Mouse (Mus musculus) forebrain, embryonic 12.5 days (tissue): ENCODE measurements around the gene Vps45. TPM values are rescaled to one million over a fixed set of nuclear protein-coding genes. Genes with fewer than 3 reads are reported as not detected.
"Not testable (repeated sequence)": the region's sequence is repeated elsewhere in the genome, so short reads cannot be mapped to it uniquely, and the experiment has no call there.

Experiments used
- ATAC-seq: fragments of 200-750 bp; cut with Nextera tagmentation; 2 replicates; pipeline ENCODE4 v1.8.0; 2017; ENCODE audit warnings: moderate TSS enrichment; ENCODE audit not compliant: low FRiP score
- H3K27ac ChIP-seq: fragments of 300-500 bp; sonication (generic); 2 replicates; pipeline ENCODE4 v1.5.1; 2016; ENCODE audit warnings: mild to moderate bottlenecking
- H3K27me3 ChIP-seq: fragments of 300-500 bp; sonication (generic); 2 replicates; pipeline ENCODE4 v1.6.1; 2016; ENCODE audit warnings: mild to moderate bottlenecking
- H3K36me3 ChIP-seq: fragments of 300-500 bp; sonication (generic); replicated peaks from 2 replicates; pipeline ENCODE4 v1.6.1; 2016; ENCODE audit warnings: mild to moderate bottlenecking
- H3K4me1 ChIP-seq: fragments of 300-500 bp; sonication (generic); 2 replicates; pipeline ENCODE4 v1.6.1; 2016
- H3K4me2 ChIP-seq: fragments of 300-500 bp; sonication (generic); 2 replicates; pipeline ENCODE4 v1.6.1; 2016; ENCODE audit warnings: mild to moderate bottlenecking, moderate library complexity
- H3K4me3 ChIP-seq: fragments of 300-500 bp; sonication (generic); replicated peaks from 2 replicates; pipeline ENCODE4 v1.5.1; 2016; ENCODE audit warnings: mild to moderate bottlenecking
- H3K9ac ChIP-seq: fragments of 300-500 bp; sonication (generic); 2 replicates; pipeline ENCODE4 v1.6.1; 2016; ENCODE audit warnings: mild to moderate bottlenecking
- H3K9me3 ChIP-seq: fragments of 300-500 bp; sonication (generic); 2 replicates; pipeline ENCODE4 v1.6.1; 2016
- WGBS: fragments of 180-500 bp; shearing (Covaris S2); methylation state at CpG from one replicate; pipeline ENCODE4 v1.1.7; 2016; 5-methylcytosine and 5-hydroxymethylcytosine counted together
- polyA plus RNA-seq: library from polyadenylated mRNA; unstranded; fragments of >200 nt; fragmentation: Nextera tagmentation; extraction: Ambion mirVana; gene quantifications from 2 replicates; pipeline ENCODE4 v1.2.1, GENCODE M21; 2016

Gene Vps45
- polyA plus RNA-seq, 1 experiment from 2014 or later, result 39.2 TPM

DNA sequence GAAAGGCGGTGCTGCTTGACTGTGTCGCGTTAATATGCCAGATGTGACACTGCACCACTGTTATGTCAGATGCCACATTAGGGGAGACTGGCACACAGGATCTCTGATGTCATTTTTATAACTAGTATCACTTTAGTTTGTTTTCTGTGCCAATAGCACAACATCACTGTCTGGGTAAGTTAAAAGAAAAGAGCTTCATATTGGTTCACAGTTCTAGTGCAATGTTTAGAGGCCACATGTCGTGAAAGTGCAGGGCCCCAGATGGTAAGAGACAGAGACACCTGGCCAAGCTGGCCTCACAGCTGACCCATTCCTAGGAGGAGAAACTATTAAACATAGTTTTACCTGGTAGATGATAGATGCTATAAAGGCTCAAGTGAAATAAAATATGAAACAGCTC is 7.1 kb downstream of the Vps45 start:
- no peak overlapping the region for H3K4me3 ChIP-seq
- H3K9ac ChIP-seq, result no peak overlapping the region
- ATAC-seq, result no peak
- H3K27me3 ChIP-seq, result no peaks in the 10 kb centered on the region
- H3K36me3 ChIP-seq, result peaks cover 14% of the 10 kb centered on the region
- 75% methylated on average over 4 of the region's 4 CpGs for WGBS
- H3K9me3 ChIP-seq, result no peaks in the 10 kb centered on the region
- no peaks in the 10 kb centered on the region for H3K4me1 ChIP-seq
- H3K27ac ChIP-seq, result no peak overlapping the region
- no peak overlapping the region for H3K4me2 ChIP-seq

- Histone ChIP-seq H3K36me3 (peaks cover 18% of the 10 kb centered on the region), H3K4me3 (no peak overlapping the region), H3K4me1 (no peaks in the 10 kb centered on the region), H3K27ac (no peak overlapping the region), H3K27me3 (no peaks in the 10 kb centered on the region), H3K9me3 (no peaks in the 10 kb centered on the region), H3K9ac (no peak overlapping the region), H3K4me2 (no peak overlapping the region)
- ATAC-seq, result no peak
- 65% methylated on average over 7 of the region's 7 CpGs for WGBS
Observed at GRCm38 (mm10) chr3:96050779-96051178, 7.5 kb downstream of the Vps45 start.

GRCm38 (mm10) chr3:96044559-96044958 is 13.7 kb downstream of the Vps45 start:
- not testable (repeated sequence) for H3K4me1 ChIP-seq, H3K9ac ChIP-seq, H3K4me3 ChIP-seq, H3K4me2 ChIP-seq, ATAC-seq, H3K27ac ChIP-seq, H3K27me3 ChIP-seq, H3K9me3 ChIP-seq
- H3K36me3 ChIP-seq, result peaks cover 23% of the 10 kb centered on the region
- WGBS, result 88% methylated on average over 3 of the region's 3 CpGs

- H3K27me3 ChIP-seq, result no peaks in the 10 kb centered on the region
- H3K4me1 ChIP-seq, result no peaks in the 10 kb centered on the region
- H3K4me2 ChIP-seq, result no peak overlapping the region
- no peak overlapping the region for H3K27ac ChIP-seq
- no peak for ATAC-seq
- peaks cover 23% of the 10 kb centered on the region for H3K36me3 ChIP-seq
- WGBS, result 78% methylated on average over 1 of the region's 1 CpGs
- H3K9me3 ChIP-seq, result no peaks in the 10 kb centered on the region
- no peak overlapping the region for H3K9ac ChIP-seq
- H3K4me3 ChIP-seq, result no peak overlapping the region
Observed at GRCm38 (mm10) chr3:96043104-96043503, 15.2 kb downstream of the Vps45 start.

DNA sequence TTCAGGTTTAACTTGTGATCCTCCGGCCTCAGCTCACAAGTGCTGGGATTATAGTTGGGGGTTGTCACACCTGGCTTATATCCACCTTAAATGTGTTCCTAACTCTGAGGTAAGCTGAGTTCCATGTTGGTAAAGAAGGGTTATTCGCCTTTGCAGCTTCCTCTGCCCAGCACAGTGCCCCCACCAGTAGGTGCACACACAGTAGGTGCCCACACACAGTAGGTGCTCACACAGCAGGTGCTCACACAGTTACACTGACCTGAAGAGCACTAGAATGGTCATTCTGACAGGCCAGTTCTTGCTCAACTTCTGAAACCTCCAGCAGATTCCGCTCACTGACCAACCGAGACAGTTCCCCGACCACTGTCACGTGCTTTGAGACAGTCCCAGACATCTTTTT is 17.2 kb downstream of the Vps45 start:
- Histone ChIP-seq H3K4me3 (no peak overlapping the region), H3K27me3 (no peaks in the 10 kb centered on the region), H3K9me3 (no peaks in the 10 kb centered on the region), H3K27ac (no peak overlapping the region), H3K9ac (no peak overlapping the region), H3K4me2 (no peak overlapping the region), H3K4me1 (no peaks in the 10 kb centered on the region), H3K36me3 (peaks cover 16% of the 10 kb centered on the region)
- ATAC-seq, result no peak
- 94% methylated on average over 6 of the region's 6 CpGs for WGBS

DNA sequence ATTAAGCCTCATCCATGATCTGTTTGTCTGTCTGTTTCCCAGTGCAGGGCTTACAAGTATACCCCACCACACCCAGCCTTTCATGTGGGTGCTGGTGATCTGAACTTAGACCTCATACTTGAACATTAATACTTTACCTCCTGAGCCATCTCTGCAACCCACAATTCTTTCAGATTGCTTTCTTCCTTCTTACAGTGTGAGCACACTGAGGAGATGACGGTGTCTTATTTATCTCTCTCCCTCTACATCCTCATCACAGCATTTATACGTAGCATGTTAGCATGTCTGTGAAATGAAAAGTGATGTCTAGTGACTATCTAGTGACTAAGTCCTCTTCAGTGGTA is 17.6 kb downstream of the Vps45 start:
- Histone ChIP-seq H3K27me3 (no peaks in the 10 kb centered on the region), H3K27ac (no peak overlapping the region), H3K4me2 (no peak overlapping the region), H3K4me1 (no peaks in the 10 kb centered on the region), H3K9ac (no peak overlapping the region), H3K4me3 (no peak overlapping the region), H3K36me3 (peaks cover 12% of the 10 kb centered on the region), H3K9me3 (no peaks in the 10 kb centered on the region)
- no peak for ATAC-seq
- WGBS, result 100% methylated on average over 2 of the region's 2 CpGs

DNA sequence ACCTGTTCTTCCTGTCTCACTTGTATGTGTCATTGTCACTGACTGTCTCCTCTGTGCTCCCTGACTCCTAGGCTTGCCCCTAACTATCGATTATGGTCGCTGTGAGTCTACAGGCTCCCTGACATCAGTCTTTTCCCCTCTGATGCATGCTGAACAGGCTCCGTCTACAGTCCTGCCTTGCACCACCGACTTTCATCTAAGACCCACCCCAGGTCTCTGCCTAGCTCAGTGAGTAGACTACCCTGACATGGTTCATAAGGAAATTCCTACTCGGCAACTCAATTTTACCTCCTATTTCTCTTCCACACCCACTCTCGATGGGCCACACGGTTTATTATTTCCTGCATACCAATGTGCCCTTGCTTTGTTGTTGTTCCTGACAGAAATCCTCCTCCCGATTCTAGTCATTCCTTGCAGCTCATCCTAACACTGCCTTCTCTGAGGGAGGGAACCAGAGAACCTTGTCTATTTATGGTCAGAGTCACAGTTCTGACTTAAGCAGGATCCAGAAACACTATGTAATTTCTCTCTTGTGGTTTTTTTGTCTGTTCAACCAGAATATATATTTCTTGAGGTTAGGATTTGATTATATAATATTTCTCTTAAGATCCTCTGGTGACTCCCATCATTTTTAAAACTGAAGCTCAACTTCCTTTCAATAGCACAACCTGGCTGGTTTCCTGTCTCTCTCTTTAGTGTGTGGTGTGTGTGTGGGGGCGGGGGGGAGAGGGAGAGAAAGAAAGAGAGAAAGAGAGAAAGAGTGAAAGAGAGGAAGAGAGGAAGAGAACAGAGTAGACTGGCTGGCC is 18.2 kb downstream of the Vps45 start:
- peaks cover 11% of the 10 kb centered on the region for H3K36me3 ChIP-seq
- no peaks in the 10 kb centered on the region for H3K4me1 ChIP-seq
- no peak for ATAC-seq
- no peaks in the 10 kb centered on the region for H3K27me3 ChIP-seq
- 84% methylated on average over 9 of the region's 9 CpGs for WGBS
- no peak overlapping the region for H3K9ac ChIP-seq
- H3K4me2 ChIP-seq, result no peak overlapping the region
- H3K4me3 ChIP-seq, result no peak overlapping the region
- no peak overlapping the region for H3K27ac ChIP-seq
- no peaks in the 10 kb centered on the region for H3K9me3 ChIP-seq

GRCm38 (mm10) chr3:96038851-96039250 is 19.4 kb downstream of the Vps45 start:
- 96% methylated on average over 4 of the region's 4 CpGs for WGBS
- H3K9ac ChIP-seq, result no peak overlapping the region
- no peaks in the 10 kb centered on the region for H3K27me3 ChIP-seq
- no peak overlapping the region for H3K4me3 ChIP-seq
- H3K27ac ChIP-seq, result no peak overlapping the region
- peaks cover 10% of the 10 kb centered on the region; the same call in 1 of the 2 replicates for H3K36me3 ChIP-seq
- H3K4me2 ChIP-seq, result no peak overlapping the region
- H3K9me3 ChIP-seq, result no peaks in the 10 kb centered on the region
- no peaks in the 10 kb centered on the region for H3K4me1 ChIP-seq
- no peak for ATAC-seq

DNA sequence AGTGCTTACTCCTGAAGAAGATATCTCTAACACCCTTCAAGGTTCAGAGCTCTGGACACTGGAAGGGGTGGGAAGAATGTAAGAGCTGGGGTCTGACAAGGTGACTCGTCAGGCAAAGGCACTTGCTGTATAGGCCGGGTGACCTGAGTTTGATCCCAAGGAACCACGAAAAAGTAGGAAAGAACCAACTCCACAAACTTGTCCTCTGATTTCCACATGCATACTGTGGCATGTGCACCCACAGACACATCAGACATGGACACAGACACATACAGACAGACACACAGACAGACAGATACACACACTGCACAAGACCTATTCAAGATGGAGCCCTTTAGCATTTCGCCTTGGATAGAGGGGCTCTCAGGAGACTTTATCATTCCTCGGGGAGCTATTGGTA is 20.1 kb downstream of the Vps45 start:
- peaks cover 10% of the 10 kb centered on the region; the same call in 1 of the 2 replicates for H3K36me3 ChIP-seq
- H3K9ac ChIP-seq, result no peak overlapping the region
- no peak overlapping the region for H3K4me2 ChIP-seq
- H3K27me3 ChIP-seq, result no peaks in the 10 kb centered on the region
- 80% methylated on average over 5 of the region's 5 CpGs for WGBS
- no peaks in the 10 kb centered on the region for H3K9me3 ChIP-seq
- H3K27ac ChIP-seq, result no peak overlapping the region
- no peak overlapping the region for H3K4me3 ChIP-seq
- H3K4me1 ChIP-seq, result no peaks in the 10 kb centered on the region
- no peak for ATAC-seq

- Histone ChIP-seq H3K27me3 (no peaks in the 10 kb centered on the region), H3K4me2 (no peak overlapping the region), H3K9me3 (no peaks in the 10 kb centered on the region), H3K4me1 (no peaks in the 10 kb centered on the region), H3K9ac (no peak overlapping the region), H3K27ac (no peak overlapping the region), H3K36me3 (0 out of 2 replicates have a peak, but pooled peaks cover 15% of the 10 kb centered on the region), H3K4me3 (no peak overlapping the region)
- no peak for ATAC-seq
- WGBS, result 94% methylated on average over 6 of the region's 6 CpGs
Observed at GRCm38 (mm10) chr3:96036796-96037195, 21.5 kb downstream of the Vps45 start.

DNA sequence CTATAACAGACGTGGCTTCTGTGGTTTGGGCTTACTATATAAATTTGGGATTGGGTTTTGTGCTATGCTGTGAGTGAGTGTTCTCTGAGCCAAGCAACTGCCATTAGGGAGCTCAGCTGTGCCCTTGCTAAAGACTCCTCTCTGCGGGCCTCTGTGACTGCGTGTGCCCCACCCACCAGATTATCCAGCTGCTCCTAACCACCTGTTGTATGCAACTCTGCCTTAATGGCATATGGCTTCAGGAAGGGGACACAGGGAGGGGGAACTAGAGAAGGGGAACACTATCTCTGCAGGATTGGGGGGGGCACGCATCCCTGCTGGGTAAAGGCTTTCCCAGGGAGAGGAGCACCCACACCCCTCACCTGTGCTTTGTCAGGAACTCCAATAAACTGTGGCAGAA is 25.2 kb downstream of the Vps45 start:
- WGBS, result 83% methylated on average over 4 of the region's 4 CpGs
- Histone ChIP-seq H3K9ac (no peak overlapping the region), H3K4me2 (no peak overlapping the region)

DNA sequence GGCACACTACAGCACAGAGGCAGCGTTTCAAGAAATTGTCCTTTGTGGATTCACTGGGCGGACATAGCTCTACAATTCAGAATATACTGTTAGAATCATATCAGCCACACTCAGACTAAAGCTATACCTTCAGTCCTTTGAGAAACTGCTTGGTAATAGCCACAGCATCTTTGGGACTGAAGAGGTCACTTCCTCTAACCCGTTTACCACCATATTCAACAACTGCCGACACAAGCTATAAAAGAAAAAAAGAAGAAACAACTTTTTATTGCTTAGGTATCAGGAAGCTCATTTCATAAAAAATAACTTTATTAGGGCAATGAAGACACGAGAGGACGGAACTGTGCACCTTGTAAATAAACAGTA is 25.6 kb downstream of the Vps45 start:
- Histone ChIP-seq H3K36me3 (peaks cover 18% of the 10 kb centered on the region; the same call in 1 of the 2 replicates), H3K4me1 (no peaks in the 10 kb centered on the region), H3K27ac (no peak overlapping the region), H3K4me3 (no peak overlapping the region), H3K4me2 (no peak overlapping the region), H3K27me3 (no peaks in the 10 kb centered on the region), H3K9ac (no peak overlapping the region), H3K9me3 (no peaks in the 10 kb centered on the region)
- no peak for ATAC-seq
- 92% methylated on average over 6 of the region's 6 CpGs for WGBS

More for the DNA sequence above, 25.2 kb downstream of the Vps45 start:
- no peaks in the 10 kb centered on the region for H3K27me3 ChIP-seq
- peaks cover 18% of the 10 kb centered on the region; the same call in 1 of the 2 replicates for H3K36me3 ChIP-seq
- H3K4me1 ChIP-seq, result no peaks in the 10 kb centered on the region
- H3K4me3 ChIP-seq, result no peak overlapping the region
- no peak overlapping the region for H3K27ac ChIP-seq
- H3K9me3 ChIP-seq, result no peaks in the 10 kb centered on the region
- no peak for ATAC-seq

GRCm38 (mm10) chr3:96031991-96032651 is 26.1 kb downstream of the Vps45 start:
- Histone ChIP-seq H3K36me3 (peaks cover 18% of the 10 kb centered on the region; the same call in 1 of the 2 replicates), H3K9me3 (no peaks in the 10 kb centered on the region), H3K4me2 (no peak overlapping the region), H3K4me1 (no peaks in the 10 kb centered on the region), H3K27me3 (no peaks in the 10 kb centered on the region), H3K27ac (no peak overlapping the region), H3K9ac (no peak overlapping the region), H3K4me3 (no peak overlapping the region)
- ATAC-seq, result no peak
- 86% methylated on average over 6 of the region's 6 CpGs for WGBS
